Mouse (Mus musculus): ENCODE data around the gene Iqgap2. TPM values are rescaled to one million over a fixed set of nuclear protein-coding genes. Genes with fewer than 3 reads are reported as not detected.

Gene Iqgap2
- polyA plus RNA-seq, 1 experiment = 6.0 TPM

DNA sequence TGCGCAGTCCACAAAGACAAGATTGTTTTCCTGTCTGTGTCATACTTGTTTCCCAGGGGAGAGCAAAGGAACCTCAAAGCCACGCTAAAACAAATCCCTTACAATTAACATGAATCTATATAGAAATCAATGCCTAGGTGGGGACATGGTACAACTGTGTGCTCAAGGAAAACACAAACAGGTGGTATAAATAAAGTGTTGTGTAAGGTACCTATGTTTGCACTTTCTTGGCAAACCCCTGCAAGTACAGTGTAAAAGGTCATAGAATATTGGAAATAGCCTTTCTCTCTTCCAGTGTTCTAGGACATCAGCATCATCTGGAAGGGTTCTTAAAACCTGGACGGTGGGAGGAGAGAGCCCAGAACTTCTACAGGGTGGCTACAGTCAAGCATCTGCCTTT lies 7.3 kb downstream of the Iqgap2 start:
- no peak for DNase-seq (ENCODE audit: low spot score)

- no peak for DNase-seq (ENCODE audit: low spot score)
These were observed 9.7 kb downstream of the Iqgap2 start for GRCm38 (mm10) chr13:95882001-95882400.

- no peak for DNase-seq (ENCODE audit: low spot score)
These were observed 10.3 kb downstream of the Iqgap2 start for GRCm38 (mm10) chr13:95881427-95881826.

DNA sequence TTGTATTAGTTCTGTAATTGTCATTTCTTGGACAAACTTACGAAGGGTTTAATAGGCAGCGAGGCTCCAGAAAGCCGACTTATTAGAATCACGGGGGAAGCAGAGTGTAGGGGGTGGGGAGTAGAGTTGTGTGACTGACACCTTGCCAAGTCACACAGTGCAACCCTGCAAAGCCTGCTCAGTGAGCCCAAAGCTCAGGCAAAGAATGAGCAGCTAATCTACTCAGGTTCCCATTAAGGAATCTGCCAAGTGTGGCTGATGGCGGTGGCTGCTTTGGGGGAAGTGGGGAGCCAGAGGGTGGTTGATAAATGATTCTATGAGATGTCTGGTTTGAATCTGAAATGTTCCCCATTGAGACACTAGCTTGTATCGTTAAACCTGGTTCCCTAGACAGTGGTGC lies 11.1 kb downstream of the Iqgap2 start:
- DNase-seq (ENCODE audit: low spot score) = no peak

- DNase-seq (ENCODE audit: low spot score) = no peak
These were observed 19.7 kb downstream of the Iqgap2 start for GRCm38 (mm10) chr13:95871993-95872392.

DNA sequence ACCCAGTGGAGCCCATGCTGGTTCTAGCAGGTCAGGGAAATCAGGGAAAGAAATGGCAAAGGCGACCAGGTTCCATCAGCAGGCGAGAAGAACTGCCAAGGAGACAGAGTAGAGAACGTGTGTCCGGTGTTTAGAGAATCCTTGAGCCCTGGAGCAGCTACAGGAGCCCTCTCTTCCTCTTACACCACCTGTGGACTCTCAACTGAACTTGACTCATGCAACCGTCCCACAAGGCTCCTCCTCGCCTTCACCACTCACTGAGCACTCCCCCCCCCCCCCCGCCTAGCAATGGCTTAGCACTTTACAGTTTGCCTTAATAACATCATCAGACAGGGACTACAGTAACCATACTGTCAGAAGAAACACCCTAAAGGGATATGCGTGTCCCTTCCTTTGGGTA lies 21.1 kb downstream of the Iqgap2 start:
- no peak for DNase-seq (ENCODE audit: low spot score)

- no peak for DNase-seq (ENCODE audit: low spot score)
These were observed 22.7 kb downstream of the Iqgap2 start for GRCm38 (mm10) chr13:95868896-95869540.

DNA sequence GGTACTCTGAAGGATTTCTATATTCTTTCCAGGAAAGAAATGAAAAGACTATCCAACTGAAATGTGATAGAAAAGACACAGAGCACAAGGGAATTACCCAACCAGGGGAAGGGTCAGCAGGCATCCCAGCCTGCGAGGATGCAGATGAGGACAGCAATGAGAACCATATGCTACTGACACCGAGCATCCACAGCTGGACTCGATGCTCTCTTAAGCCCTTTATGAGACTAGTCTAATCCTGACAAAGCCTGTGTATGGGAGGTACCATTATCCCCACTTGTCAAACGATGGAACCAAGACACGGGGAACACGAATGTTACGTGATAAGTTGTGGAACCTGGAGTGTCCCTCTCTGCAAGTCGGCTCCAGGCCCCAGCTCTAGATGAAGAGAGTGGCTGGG lies 29.5 kb downstream of the Iqgap2 start:
- no peak for DNase-seq (ENCODE audit: low spot score)

DNA sequence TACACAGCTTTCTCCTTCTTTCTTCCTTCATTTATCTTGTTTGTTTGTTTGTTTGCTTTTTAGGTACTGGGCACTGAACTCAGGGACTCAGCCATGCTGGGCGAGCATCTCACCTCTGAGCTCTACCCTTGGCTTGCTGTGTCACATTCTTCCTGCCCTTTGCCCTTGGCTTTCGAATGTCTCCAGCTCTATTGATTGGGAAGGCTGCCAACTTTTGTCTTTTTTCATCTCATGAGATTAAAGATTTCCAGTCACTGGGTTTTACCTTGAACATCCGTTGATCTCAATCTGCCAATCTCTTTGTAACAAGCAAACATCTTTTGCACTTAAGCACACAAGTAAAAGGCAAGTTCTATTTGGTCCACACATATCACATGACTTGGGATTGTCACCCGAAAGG lies 32.5 kb downstream of the Iqgap2 start:
- no peak for DNase-seq (ENCODE audit: low spot score)

- DNase-seq (ENCODE audit: low spot score) = no peak
These were observed 32.9 kb downstream of the Iqgap2 start for GRCm38 (mm10) chr13:95858866-95859265.

- no peak for DNase-seq (ENCODE audit: low spot score)
These were observed 36.2 kb downstream of the Iqgap2 start for GRCm38 (mm10) chr13:95855537-95855936.

GRCm38 (mm10) chr13:95851611-95852010 lies 40.1 kb downstream of the Iqgap2 start:
- DNase-seq (ENCODE audit: low spot score) = no peak

- DNase-seq (ENCODE audit: low spot score) = no peak
These were observed 41.3 kb downstream of the Iqgap2 start for GRCm38 (mm10) chr13:95850451-95850850.

GRCm38 (mm10) chr13:95849501-95850007 lies 42.2 kb downstream of the Iqgap2 start:
- no peak for DNase-seq (ENCODE audit: low spot score)

DNA sequence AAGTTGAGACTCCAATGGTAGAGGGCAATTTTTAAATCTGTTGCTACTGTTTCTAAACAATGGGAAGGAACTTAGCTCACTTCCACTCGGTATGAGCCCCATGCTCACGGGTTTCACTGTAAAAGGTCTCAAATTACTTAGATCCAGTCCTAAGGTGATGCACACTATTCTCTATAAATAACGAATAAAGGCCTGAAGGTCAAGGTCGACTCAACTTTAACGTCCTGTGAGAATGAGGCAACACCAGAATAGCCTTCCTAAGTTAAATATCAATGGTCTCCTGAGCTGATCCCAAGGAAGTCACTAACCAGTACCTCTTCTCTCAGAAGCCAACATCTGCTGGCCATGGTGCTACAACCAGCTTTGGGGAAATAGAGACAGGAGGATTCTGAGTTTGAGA lies 45.4 kb downstream of the Iqgap2 start:
- DNase-seq (ENCODE audit: low spot score) = no peak

GRCm38 (mm10) chr13:95844950-95845349 lies 46.8 kb downstream of the Iqgap2 start:
- DNase-seq (ENCODE audit: low spot score) = no peak

DNA sequence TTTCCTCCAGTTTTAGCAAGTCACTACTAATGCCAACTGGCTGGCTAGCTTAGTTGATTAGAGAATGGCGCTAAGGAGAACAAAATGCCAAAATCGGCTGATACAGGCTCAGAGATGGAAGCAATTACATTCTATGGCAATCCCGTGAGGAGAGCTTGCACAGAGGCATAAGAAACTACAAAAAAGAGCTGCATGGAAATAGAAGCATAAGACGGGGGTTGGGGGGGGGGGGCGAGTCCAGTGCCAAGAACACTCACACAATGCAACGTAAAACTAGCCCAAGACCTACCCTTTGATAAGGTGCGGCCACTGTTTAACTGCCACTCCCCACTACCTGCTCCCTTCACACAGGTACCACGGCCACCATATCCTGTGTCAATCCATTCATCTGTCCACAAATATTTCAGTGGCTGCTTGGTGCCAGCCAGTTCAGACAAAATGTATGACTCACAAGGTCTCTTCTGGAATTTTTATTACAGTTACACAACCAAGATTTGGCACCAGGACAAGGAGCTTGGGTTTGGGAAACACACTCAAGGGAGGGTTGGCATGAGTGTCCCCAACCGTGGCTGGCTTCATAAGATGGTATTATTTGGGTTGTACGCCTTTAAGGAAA lies 48.2 kb downstream of the Iqgap2 start:
- no peak for DNase-seq (ENCODE audit: low spot score)

DNA sequence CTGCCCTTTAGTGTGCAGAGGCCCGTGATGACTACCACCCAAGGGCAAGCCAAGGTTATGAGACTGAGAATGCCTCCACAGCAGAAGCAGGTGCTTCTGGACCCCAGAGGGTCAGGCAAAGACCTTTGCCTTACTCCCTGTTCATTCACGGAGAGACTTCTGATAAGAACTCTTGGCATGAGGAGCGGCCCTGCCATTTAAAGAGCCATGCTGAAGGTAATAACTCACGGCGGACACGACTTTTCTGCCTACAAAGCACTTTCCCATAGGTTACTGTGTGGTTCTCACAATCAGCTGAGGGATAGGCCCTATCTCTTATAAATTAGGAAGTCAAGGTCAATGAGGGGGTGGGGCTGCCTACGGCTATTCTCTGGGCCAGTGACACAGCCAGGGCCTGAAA lies 48.9 kb downstream of the Iqgap2 start:
- DNase-seq (ENCODE audit: low spot score) = no peak

GRCm38 (mm10) chr13:95841946-95842345 lies 49.8 kb downstream of the Iqgap2 start:
- DNase-seq (ENCODE audit: low spot score) = no peak

DNA sequence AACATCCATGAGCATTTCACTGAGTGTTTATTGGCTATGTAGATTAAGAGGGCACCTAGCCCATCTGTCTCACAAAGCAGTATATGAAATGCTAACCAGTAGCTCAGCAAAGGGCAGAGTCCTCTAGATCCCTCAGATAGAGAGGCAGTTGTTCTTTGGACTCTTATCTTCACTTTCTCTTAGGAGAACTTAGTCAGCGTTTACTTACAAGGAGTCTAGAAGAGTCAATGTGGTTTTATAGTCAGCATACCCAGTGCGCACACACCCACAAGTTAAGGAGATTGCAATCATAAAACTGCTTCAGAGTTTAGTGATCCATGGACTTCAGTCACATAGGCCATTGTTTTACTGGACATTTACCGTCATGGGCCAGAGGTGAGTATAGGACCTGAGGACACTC lies 54.8 kb downstream of the Iqgap2 start:
- no peak for DNase-seq (ENCODE audit: low spot score)

DNA sequence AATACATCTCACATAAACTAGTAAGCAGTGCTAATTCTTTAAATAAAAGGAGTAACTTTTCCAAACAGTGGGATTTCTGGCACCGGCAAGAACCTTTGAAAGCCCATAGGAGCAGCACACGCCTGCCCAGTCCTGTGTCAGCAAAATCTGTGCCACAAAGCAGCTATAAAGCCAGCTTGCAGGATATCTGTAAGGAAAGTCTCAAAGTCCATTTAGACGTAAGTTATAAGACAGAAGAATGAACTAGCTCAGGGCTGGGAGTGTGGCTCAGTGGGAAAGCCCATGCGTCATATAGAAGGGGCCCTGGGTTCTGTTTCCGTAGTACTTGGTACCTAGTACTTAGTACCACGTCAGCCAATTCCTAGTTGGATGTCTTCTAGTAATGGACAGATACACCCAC lies 58.2 kb downstream of the Iqgap2 start:
- DNase-seq (ENCODE audit: low spot score) = no peak

DNA sequence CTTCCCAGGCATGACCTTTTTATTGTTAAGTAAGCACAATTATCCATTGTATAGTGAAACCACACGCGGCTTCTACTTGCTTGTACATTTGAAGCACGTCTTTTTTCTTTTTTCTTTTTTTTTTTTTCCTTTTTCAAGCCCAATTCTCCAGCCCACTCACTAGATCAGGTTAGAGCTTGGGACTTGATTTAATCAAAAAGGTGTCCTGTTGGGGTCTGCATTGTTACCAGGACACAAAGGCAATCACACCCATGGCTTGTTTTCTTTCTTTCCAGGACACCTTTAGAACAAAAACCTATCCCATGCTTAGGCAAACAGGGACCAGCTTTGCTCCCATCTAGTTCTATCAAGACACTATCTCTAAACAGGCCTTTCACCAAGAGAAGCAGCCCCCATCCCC lies 59.0 kb downstream of the Iqgap2 start:
- DNase-seq (ENCODE audit: low spot score) = no peak

- no peak for DNase-seq (ENCODE audit: low spot score)
These were observed 60.0 kb downstream of the Iqgap2 start for GRCm38 (mm10) chr13:95831760-95832159.

Measured in urinary bladder, adult 2 months (tissue).